Mouse (Mus musculus) forebrain, embryonic 16.5 days (tissue): ENCODE results near the gene Fyn. TPM values are rescaled to one million over a fixed set of nuclear protein-coding genes. Genes with fewer than 3 reads are reported as not detected.
A peak's percentile ranks its signal among the peaks of the same experiment; 100 is the strongest.

Experiments used
- ATAC-seq: fragments of 200-750 bp; cut with Nextera tagmentation; 2 replicates; pipeline ENCODE4 v1.8.0; 2017; ENCODE audit warnings: mild to moderate bottlenecking, moderate library complexity
- H3K27ac ChIP-seq: fragments of 300-500 bp; sonication (generic); 2 replicates; pipeline ENCODE4 v1.5.1; 2014; ENCODE audit warnings: low read length, control low read depth
- H3K27me3 ChIP-seq: fragments of 300-500 bp; sonication (generic); replicated peaks from 2 replicates; pipeline ENCODE4 v1.6.1; 2014; ENCODE audit warnings: low read length; ENCODE audit not compliant: control insufficient read depth, insufficient read depth
- H3K36me3 ChIP-seq: fragments of 300-500 bp; sonication (generic); 2 replicates; pipeline ENCODE4 v1.6.1; 2014; ENCODE audit not compliant: control insufficient read depth, insufficient read depth
- H3K4me1 ChIP-seq: fragments of 300-500 bp; sonication (generic); replicated peaks from 2 replicates; pipeline ENCODE4 v1.6.1; 2014; ENCODE audit warnings: low read length; ENCODE audit not compliant: control insufficient read depth, insufficient read depth
- H3K4me2 ChIP-seq: fragments of 300-500 bp; sonication (generic); 2 replicates; pipeline ENCODE4 v1.6.1; 2014; ENCODE audit warnings: mild to moderate bottlenecking, low read length, control low read depth
- H3K4me3 ChIP-seq: fragments of 300-500 bp; sonication (generic); replicated peaks from 2 replicates; pipeline ENCODE4 v1.5.1; 2014; ENCODE audit warnings: mild to moderate bottlenecking, low read length, control low read depth
- H3K9ac ChIP-seq: fragments of 300-500 bp; sonication (generic); replicated peaks from 2 replicates; pipeline ENCODE4 v1.6.1; 2014; ENCODE audit warnings: low read depth, low read length, control low read depth
- H3K9me3 ChIP-seq: fragments of 300-500 bp; sonication (generic); 2 replicates; pipeline ENCODE4 v1.6.1; 2016; ENCODE audit warnings: low read length; ENCODE audit not compliant: control insufficient read depth
- WGBS: fragments of 180-500 bp; shearing (Covaris S2); extraction: QIAGEN DNeasy Blood & Tissue Kit; methylation state at CpG from one replicate; pipeline ENCODE4 v1.1.7; 2014; 5-methylcytosine and 5-hydroxymethylcytosine counted together
- polyA plus RNA-seq: library from polyadenylated mRNA; unstranded; fragments of >200 nt; fragmentation: Nextera tagmentation; extraction: Ambion mirVana; gene quantifications from 2 replicates; pipeline ENCODE4 v1.2.1, GENCODE M21; 2015

Fyn gene
- polyA plus RNA-seq, 1 experiment from 2014 or later: 74.4 TPM

- Histone ChIP-seq H3K4me1 (peaks cover 56% of the 10 kb centered on the region), H3K36me3 (no peaks in the 10 kb centered on the region), H3K4me3 (peak overlapping the region; percentile 9; the same call in 1 of the 2 replicates), H3K4me2 (peak overlapping the region; percentile 70), H3K27ac (no peak overlapping the region), H3K9ac (no peak overlapping the region), H3K9me3 (no peaks in the 10 kb centered on the region), H3K27me3 (no peaks in the 10 kb centered on the region)
- no peak for ATAC-seq
- WGBS: 84% methylated on average over 5 of the region's 5 CpGs
Observed at GRCm38 (mm10) chr10:39371991-39372390, 3.3 kb downstream of the Fyn start.

- H3K27me3 ChIP-seq: no peaks in the 10 kb centered on the region
- no peak overlapping the region for H3K4me2 ChIP-seq
- no peak overlapping the region for H3K9ac ChIP-seq
- H3K36me3 ChIP-seq: no peaks in the 10 kb centered on the region
- H3K4me1 ChIP-seq: peaks cover 63% of the 10 kb centered on the region
- H3K27ac ChIP-seq: no peak overlapping the region
- no peaks in the 10 kb centered on the region for H3K9me3 ChIP-seq
- peak; percentile 21; the same call in 1 of the 2 replicates for ATAC-seq
- 87% methylated on average over 9 of the region's 9 CpGs for WGBS
- no peak overlapping the region for H3K4me3 ChIP-seq
Observed at GRCm38 (mm10) chr10:39376676-39377075, 8.0 kb downstream of the Fyn start.

GRCm38 (mm10) chr10:39377219-39377618 is 8.6 kb downstream of the Fyn start:
- H3K4me1 ChIP-seq: peaks cover 58% of the 10 kb centered on the region
- ATAC-seq: no peak
- 85% methylated on average over 5 of the region's 5 CpGs for WGBS

GRCm38 (mm10) chr10:39378025-39378603 is 9.5 kb downstream of the Fyn start:
- WGBS: 89% methylated on average over 8 of the region's 8 CpGs
- Histone ChIP-seq H3K27me3 (no peaks in the 10 kb centered on the region), H3K36me3 (no peaks in the 10 kb centered on the region), H3K4me2 (no peak overlapping the region), H3K4me3 (no peak overlapping the region), H3K27ac (no peak overlapping the region), H3K4me1 (peaks cover 54% of the 10 kb centered on the region), H3K9ac (no peak overlapping the region), H3K9me3 (no peaks in the 10 kb centered on the region)
- ATAC-seq: no peak

More at GRCm38 (mm10) chr10:39377219-39377618, 8.6 kb downstream of the Fyn start:
- H3K36me3 ChIP-seq: no peaks in the 10 kb centered on the region
- H3K27me3 ChIP-seq: no peaks in the 10 kb centered on the region
- H3K9ac ChIP-seq: no peak overlapping the region
- no peaks in the 10 kb centered on the region for H3K9me3 ChIP-seq
- no peak overlapping the region for H3K4me2 ChIP-seq
- no peak overlapping the region for H3K4me3 ChIP-seq
- no peak overlapping the region for H3K27ac ChIP-seq

- Histone ChIP-seq H3K27me3 (no peaks in the 10 kb centered on the region), H3K36me3 (no peaks in the 10 kb centered on the region), H3K9me3 (no peaks in the 10 kb centered on the region), H3K4me1 (peaks cover 47% of the 10 kb centered on the region), H3K27ac (no peak overlapping the region), H3K4me2 (no peak overlapping the region), H3K4me3 (no peak overlapping the region), H3K9ac (no peak overlapping the region)
- WGBS: 70% methylated on average over 7 of the region's 10 CpGs
- 0 out of 2 replicates have a peak, but pooled peaks have one; percentile 24 for ATAC-seq
Observed at GRCm38 (mm10) chr10:39379287-39379686, 10.6 kb downstream of the Fyn start.

GRCm38 (mm10) chr10:39379721-39380370 is 11.2 kb downstream of the Fyn start:
- Histone ChIP-seq H3K9me3 (no peaks in the 10 kb centered on the region), H3K4me3 (no peak overlapping the region), H3K27me3 (no peaks in the 10 kb centered on the region), H3K4me1 (peaks cover 46% of the 10 kb centered on the region), H3K36me3 (no peaks in the 10 kb centered on the region), H3K9ac (no peak overlapping the region), H3K4me2 (no peak overlapping the region), H3K27ac (no peak overlapping the region)
- 30% methylated on average over 5 of the region's 5 CpGs for WGBS
- no peak for ATAC-seq

- ATAC-seq: no peak
- 80% methylated on average over 8 of the region's 8 CpGs for WGBS
- Histone ChIP-seq H3K4me1 (peaks cover 53% of the 10 kb centered on the region), H3K27ac (no peak overlapping the region), H3K4me3 (no peak overlapping the region), H3K9me3 (no peaks in the 10 kb centered on the region), H3K9ac (no peak overlapping the region), H3K36me3 (no peaks in the 10 kb centered on the region), H3K27me3 (no peaks in the 10 kb centered on the region), H3K4me2 (no peak overlapping the region)
Observed at GRCm38 (mm10) chr10:39385259-39385658, 16.6 kb downstream of the Fyn start.

GRCm38 (mm10) chr10:39386203-39386602 is 17.5 kb downstream of the Fyn start:
- Histone ChIP-seq H3K9me3 (no peaks in the 10 kb centered on the region; the same call in 1 of the 2 replicates), H3K27ac (no peak overlapping the region), H3K27me3 (no peaks in the 10 kb centered on the region), H3K36me3 (peaks cover 1% of the 10 kb centered on the region), H3K4me1 (peaks cover 53% of the 10 kb centered on the region), H3K4me2 (no peak overlapping the region), H3K9ac (no peak overlapping the region), H3K4me3 (no peak overlapping the region)
- ATAC-seq: no peak
- WGBS: 54% methylated on average over 15 of the region's 15 CpGs

- Histone ChIP-seq H3K27me3 (no peaks in the 10 kb centered on the region), H3K36me3 (peaks cover 7% of the 10 kb centered on the region), H3K27ac (0 out of 2 replicates have a peak overlapping the region, but pooled peaks have one; percentile 6), H3K4me2 (no peak overlapping the region), H3K4me3 (no peak overlapping the region), H3K4me1 (peaks cover 55% of the 10 kb centered on the region), H3K9me3 (no peaks in the 10 kb centered on the region; the same call in 1 of the 2 replicates), H3K9ac (no peak overlapping the region)
- 37% methylated on average over 5 of the region's 5 CpGs for WGBS
- ATAC-seq: peak; percentile 29; the same call in 1 of the 2 replicates
Observed at GRCm38 (mm10) chr10:39387024-39387423, 18.4 kb downstream of the Fyn start.
